Mouse (Mus musculus): ENCODE data around the gene Ccl9.

The Ccl9 gene

GRCm38 (mm10) chr11:83578186-83578760 lies at the start of gene Ccl9:
Gene Ccl9, minus strand, starts transcription at chr11:83578636.
- no peak for DNase-seq (ENCODE audit: low spot score in 2 of 2)

- DNase-seq (ENCODE audit: low spot score in 2 of 2) = no peak
Observed at GRCm38 (mm10) chr11:83623586-83623985, 45.1 kb upstream of the Ccl9 start.

DNA sequence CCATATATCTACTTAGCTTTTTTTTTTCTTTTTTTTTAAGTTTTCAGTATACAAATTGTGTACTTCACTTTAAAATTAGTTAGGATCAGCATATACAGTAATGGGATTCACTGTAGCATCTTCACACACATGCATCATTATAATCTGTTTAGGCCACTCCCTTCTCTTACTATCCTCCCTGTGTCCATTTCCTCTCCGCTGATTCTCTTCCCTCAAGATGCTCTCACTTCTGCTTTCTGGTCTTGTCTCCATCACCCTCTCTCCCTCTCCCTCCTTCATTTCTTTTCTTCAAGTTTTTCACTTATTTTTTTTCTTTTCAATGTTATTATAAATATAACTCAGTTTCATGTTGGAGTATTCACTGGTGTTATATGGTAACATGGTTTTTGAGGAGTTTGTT lies 40.6 kb upstream of the Ccl9 start:
- DNase-seq (ENCODE audit: low spot score in 2 of 2) = no peak

DNA sequence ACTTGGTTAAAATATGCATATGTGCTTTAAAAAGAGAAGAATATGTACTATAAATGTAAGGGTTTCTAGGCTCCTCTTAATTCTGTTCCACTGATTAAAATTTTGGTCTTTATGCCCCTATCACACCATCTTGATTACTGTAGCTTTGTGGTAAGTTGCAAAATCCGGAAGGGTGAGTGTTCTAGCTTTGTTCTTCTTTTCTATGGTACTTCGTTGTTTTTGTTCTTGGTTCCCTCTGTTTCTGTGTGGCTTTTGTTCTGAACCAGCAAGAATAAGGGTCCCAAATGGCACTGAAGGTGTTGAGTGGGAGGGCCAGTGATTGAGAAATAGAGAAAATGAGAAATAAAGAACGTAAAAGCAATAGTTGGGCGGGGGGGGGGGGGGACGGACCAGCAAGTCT lies 39.8 kb upstream of the Ccl9 start:
- no peak for DNase-seq (ENCODE audit: low spot score in 2 of 2)

- DNase-seq (ENCODE audit: low spot score in 2 of 2) = no peak
Observed at GRCm38 (mm10) chr11:83616586-83616985, 38.1 kb upstream of the Ccl9 start.

GRCm38 (mm10) chr11:83610900-83611299 lies 32.5 kb upstream of the Ccl9 start:
- DNase-seq (ENCODE audit: low spot score in 2 of 2) = no peak

DNA sequence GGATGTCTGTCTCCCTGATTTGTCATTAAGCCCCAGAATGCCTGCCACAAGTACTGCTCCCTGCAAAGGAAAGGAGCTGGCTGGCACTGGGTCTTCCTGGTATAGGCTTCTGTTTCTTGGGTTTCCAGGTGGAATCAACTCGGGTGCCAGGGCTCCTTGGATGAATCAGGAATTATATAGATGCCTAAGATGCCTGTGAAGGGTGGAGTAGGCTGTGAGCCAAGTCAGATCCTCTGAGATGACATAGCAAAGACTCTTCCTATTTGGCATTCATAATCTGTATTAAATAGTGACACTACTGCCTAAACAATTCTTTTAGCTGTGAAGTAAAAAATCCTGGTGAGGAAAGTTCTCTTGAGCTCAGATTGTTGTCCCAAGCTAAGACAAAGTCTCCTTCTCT lies 28.0 kb upstream of the Ccl9 start:
- no peak for DNase-seq (ENCODE audit: low spot score in 2 of 2)

- DNase-seq (ENCODE audit: low spot score in 2 of 2) = no peak
Observed at GRCm38 (mm10) chr11:83605535-83605934, 27.1 kb upstream of the Ccl9 start.

DNA sequence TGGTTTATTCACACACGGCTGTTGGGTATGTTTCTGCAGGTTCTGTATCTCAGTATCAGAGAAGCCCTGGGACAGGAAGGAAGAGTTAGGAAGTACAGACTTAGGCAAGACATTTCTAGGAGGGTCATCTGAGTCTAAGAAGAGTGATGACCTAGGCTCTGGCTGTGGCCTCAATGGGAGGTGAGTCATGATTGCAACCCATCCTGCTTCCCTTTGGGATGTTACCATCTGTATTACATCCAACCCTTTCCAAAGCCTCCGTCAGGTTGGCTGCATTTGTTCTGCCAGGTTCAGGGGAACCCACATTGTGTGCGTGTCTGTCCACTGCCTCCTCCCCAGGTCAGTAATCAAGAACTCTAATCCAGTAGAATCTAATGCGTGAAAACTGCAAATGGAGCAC lies 26.3 kb upstream of the Ccl9 start:
- no peak for DNase-seq (ENCODE audit: low spot score in 2 of 2)

DNA sequence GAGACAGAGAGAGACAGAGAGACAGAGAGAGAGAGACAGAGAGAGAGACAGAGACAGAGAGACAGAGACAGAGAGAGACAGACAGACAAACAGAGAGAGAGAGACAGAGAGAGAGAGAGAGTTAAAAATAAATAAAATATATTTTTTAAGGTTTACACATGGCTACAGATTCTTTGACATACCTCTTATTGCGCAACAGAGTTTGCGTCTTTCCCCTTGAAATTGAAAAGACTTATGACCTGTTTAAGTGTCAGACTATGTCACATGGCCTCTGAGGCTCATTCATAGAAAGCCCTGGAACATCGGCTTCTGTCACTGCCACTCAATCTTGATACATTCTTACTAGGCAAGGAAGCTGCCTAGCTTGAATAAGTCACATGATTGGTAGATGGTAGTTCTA lies 25.0 kb upstream of the Ccl9 start:
- DNase-seq (ENCODE audit: low spot score in 2 of 2) = no peak

DNA sequence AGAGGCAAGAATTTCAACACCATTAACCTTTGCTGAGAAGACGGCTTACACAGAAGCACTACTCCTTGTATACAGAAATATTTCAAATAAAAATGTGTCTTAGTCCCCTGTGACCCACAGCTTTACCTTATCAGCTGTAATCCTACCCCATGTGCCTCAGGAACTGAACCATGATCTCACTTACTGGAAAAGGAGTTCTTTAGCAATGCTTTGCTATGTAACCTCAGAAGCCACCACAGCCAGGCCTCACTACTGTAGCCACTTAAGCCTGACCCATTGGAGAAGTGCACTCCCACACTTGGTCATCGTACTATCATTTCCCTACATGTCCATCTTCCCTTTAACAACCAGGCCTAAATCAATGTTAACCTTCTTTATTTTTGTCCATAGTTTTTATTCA lies 22.1 kb upstream of the Ccl9 start:
- no peak for DNase-seq (ENCODE audit: low spot score in 2 of 2)

GRCm38 (mm10) chr11:83598991-83599390 lies 20.6 kb upstream of the Ccl9 start:
- DNase-seq (ENCODE audit: low spot score in 2 of 2) = no peak

- no peak for DNase-seq (ENCODE audit: low spot score in 2 of 2)
Observed at GRCm38 (mm10) chr11:83598207-83598837, 19.9 kb upstream of the Ccl9 start.

GRCm38 (mm10) chr11:83597796-83598195 lies 19.4 kb upstream of the Ccl9 start:
- DNase-seq (ENCODE audit: low spot score in 2 of 2) = no peak

DNA sequence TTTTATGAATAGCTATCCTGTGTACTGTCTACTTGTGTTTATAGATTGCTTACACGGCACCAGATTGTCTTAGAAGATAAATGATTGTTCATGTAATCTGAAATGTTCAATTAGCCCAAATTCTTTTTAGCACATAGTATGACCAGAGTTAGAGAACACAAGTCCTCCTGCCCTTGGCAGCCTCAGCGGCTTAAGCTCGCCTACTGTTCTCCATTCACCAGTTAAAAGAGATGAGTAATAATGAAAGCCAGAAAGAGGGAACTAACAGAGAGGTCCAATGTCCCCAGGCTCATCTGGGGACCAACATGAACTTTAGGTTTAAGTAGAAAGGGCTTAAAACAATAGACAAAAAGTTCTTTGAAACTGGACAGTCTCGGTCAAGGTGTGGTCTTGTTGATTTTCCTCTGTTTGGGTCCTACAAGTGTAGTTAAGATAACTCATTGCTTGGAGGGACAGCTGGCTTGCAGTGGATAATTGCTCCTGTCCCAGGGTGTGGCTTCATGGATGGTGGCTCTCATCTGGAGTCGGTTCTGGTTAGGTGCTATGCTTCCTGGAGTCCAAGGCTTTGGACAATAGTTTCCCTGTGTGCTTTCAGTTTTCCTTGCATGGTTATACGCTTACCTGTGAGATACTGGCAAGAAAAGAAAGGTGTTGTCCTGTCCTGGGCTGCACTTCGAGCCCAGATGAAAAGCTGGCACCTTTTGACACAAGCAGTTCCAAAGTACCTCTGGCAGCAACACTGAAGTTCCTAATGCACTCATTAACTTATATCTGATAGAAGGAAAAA lies 17.4 kb upstream of the Ccl9 start:
- DNase-seq (ENCODE audit: low spot score in 2 of 2) = no peak

- DNase-seq (ENCODE audit: low spot score in 2 of 2) = no peak
Observed at GRCm38 (mm10) chr11:83593453-83593852, 15.0 kb upstream of the Ccl9 start.

DNA sequence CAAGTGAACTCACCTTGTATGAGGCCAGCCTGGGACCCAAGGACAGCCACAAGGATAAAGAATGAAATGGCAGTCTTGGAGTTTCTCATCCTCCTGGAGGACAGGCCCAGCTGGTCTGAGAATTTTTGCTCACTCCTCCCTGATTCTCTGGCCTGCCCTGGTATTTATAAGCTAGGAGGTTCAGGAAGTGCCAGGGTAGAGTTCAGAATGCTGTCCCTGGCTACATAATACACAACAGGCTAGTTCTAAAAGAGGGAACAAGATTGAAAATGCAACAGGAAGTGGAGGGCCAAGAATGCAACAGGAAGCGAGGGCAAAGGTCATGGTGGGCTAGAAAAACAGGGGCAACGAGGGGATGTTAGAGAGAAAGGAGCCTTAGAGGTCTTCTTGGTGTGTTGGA lies 14.4 kb upstream of the Ccl9 start, which contains the start of gene Ccl6:
TSS of gene Ccl6 (minus strand) at position 235 of the 400 bp plus-strand sequence.
- DNase-seq (ENCODE audit: low spot score in 2 of 2) = no peak

DNA sequence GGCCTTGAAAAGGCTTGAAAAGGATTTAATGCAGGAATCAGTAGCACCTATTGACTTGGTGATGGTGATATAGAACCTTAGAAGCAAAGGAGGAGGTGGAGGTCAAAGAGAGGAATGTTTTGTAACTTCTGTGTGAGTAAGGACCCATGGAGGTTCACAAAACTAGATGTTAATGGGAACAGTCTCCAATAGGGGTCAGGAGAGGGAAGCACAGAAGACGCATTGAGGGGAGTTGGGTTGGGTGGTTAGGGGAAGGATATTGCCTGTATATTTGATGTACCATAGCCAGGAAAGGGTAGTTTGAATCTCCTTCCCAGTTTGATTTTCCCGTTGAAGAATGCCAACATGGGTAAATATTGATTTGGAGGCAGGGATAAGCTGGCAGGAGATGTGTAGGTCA lies 5.8 kb upstream of the Ccl9 start:
- no peak for DNase-seq (ENCODE audit: low spot score in 2 of 2)

DNA sequence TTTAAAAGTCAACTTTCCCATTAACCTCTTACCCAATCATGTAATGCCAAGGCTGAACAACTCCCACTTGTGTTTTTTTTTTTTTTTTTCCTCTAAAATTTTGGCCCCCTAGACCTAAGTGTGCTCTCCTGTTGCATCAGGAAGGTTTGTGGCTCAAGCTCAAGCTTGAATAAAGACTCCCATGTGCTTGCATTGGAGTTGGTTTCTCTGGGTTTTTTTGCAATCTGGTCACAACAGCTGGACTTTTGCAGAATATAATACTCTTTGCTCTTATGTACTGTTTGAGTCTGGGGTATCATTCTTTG lies 5.0 kb upstream of the Ccl9 start:
- no peak for DNase-seq (ENCODE audit: low spot score in 2 of 2)

GRCm38 (mm10) chr11:83582626-83583449 lies 4.4 kb upstream of the Ccl9 start:
- no peak for DNase-seq (ENCODE audit: low spot score in 2 of 2)

- DNase-seq (ENCODE audit: low spot score in 2 of 2) = no peak
Observed at GRCm38 (mm10) chr11:83581626-83582610, 3.5 kb upstream of the Ccl9 start.
